Mouse (Mus musculus): ENCODE measurements around the gene Pnpla1. TPM values are rescaled to one million over a fixed set of nuclear protein-coding genes. Genes with fewer than 3 reads are reported as not detected.
"Not testable (repeated sequence)": the region's sequence is repeated elsewhere in the genome, so short reads cannot be mapped to it uniquely, and the experiment has no call there.

The Pnpla1 gene
- polyA plus RNA-seq, 2 experiments, result 2.7 to 4.5 TPM

- Histone ChIP-seq H3K27me3 (ENCODE audit: control insufficient read depth, insufficient read depth, low read length) (no peaks in the 10 kb centered on the region), H3K36me3 (ENCODE audit: control insufficient read depth, insufficient read depth, low read length) (peaks cover 94% of the 10 kb centered on the region), H3K4me1 (ENCODE audit: control insufficient read depth, insufficient read depth, low read length) (no peaks in the 10 kb centered on the region), H3K9ac (ENCODE audit: low read depth, low read length, severe bottlenecking) (no peak overlapping the region), H3K4me3 (replicated peaks; ENCODE audit: low read length) (no peak overlapping the region), H3K4me2 (replicated peaks; ENCODE audit: low read depth, low read length, severe bottlenecking) (no peak overlapping the region), H3K9me3 (ENCODE audit: control insufficient read depth, low read length) (no peaks in the 10 kb centered on the region), H3K27ac (replicated peaks; ENCODE audit: low read depth, low read length) (no peak overlapping the region)
- ATAC-seq (ENCODE audit: low FRiP score, low read depth) (no peak), DNase-seq (ENCODE audit: low spot score) (no peak)
- WGBS, result 87% methylated on average over 10 of the region's 10 CpGs
- no peak for TF ChIP-seq POLR2A (IDR thresholded peaks at IDR 0.05; ENCODE audit: borderline replicate concordance, extremely low read depth, insufficient read depth, insufficient read length)
Observed at GRCm38 (mm10) chr17:28815384-28816004, 42.7 kb upstream of the Pnpla1 start.

- H3K27me3 ChIP-seq (ENCODE audit: control insufficient read depth, insufficient read depth, low read length); DNase-seq (ENCODE audit: low spot score); H3K9ac ChIP-seq (ENCODE audit: low read depth, low read length, severe bottlenecking); H3K4me3 ChIP-seq (replicated peaks; ENCODE audit: low read length); H3K4me2 ChIP-seq (replicated peaks; ENCODE audit: low read depth, low read length, severe bottlenecking); H3K27ac ChIP-seq (replicated peaks; ENCODE audit: low read depth, low read length); H3K9me3 ChIP-seq (ENCODE audit: control insufficient read depth, low read length); H3K4me1 ChIP-seq (ENCODE audit: control insufficient read depth, insufficient read depth, low read length); ATAC-seq (ENCODE audit: low FRiP score, low read depth): not testable (repeated sequence)
- 92% methylated on average over 10 of the region's 10 CpGs for WGBS
- H3K36me3 ChIP-seq (ENCODE audit: control insufficient read depth, insufficient read depth, low read length), result peaks cover 94% of the 10 kb centered on the region
Observed at GRCm38 (mm10) chr17:28816326-28816725, 41.9 kb upstream of the Pnpla1 start.

- H3K4me3 ChIP-seq (replicated peaks; ENCODE audit: low read length), result no peak overlapping the region
- no peak for TF ChIP-seq POLR2A (IDR thresholded peaks at IDR 0.05; ENCODE audit: borderline replicate concordance, extremely low read depth, insufficient read depth, insufficient read length)
- no peak overlapping the region for H3K9ac ChIP-seq (ENCODE audit: low read depth, low read length, severe bottlenecking)
- no peak overlapping the region for H3K4me2 ChIP-seq (replicated peaks; ENCODE audit: low read depth, low read length, severe bottlenecking)
- ATAC-seq (ENCODE audit: low FRiP score, low read depth) (no peak), DNase-seq (ENCODE audit: low spot score) (no peak)
- no peaks in the 10 kb centered on the region for H3K9me3 ChIP-seq (ENCODE audit: control insufficient read depth, low read length)
- no peaks in the 10 kb centered on the region for H3K27me3 ChIP-seq (ENCODE audit: control insufficient read depth, insufficient read depth, low read length)
- no peaks in the 10 kb centered on the region for H3K4me1 ChIP-seq (ENCODE audit: control insufficient read depth, insufficient read depth, low read length)
- WGBS, result 92% methylated on average over 25 of the region's 25 CpGs
- H3K27ac ChIP-seq (replicated peaks; ENCODE audit: low read depth, low read length), result no peak overlapping the region
- peaks cover 96% of the 10 kb centered on the region for H3K36me3 ChIP-seq (ENCODE audit: control insufficient read depth, insufficient read depth, low read length)
Observed at GRCm38 (mm10) chr17:28816875-28817811, 41.1 kb upstream of the Pnpla1 start.

- Histone ChIP-seq H3K4me2 (replicated peaks; ENCODE audit: low read depth, low read length, severe bottlenecking) (no peak overlapping the region), H3K9ac (ENCODE audit: low read depth, low read length, severe bottlenecking) (no peak overlapping the region), H3K36me3 (ENCODE audit: control insufficient read depth, insufficient read depth, low read length) (peaks cover 96% of the 10 kb centered on the region), H3K4me1 (ENCODE audit: control insufficient read depth, insufficient read depth, low read length) (no peaks in the 10 kb centered on the region), H3K27ac (replicated peaks; ENCODE audit: low read depth, low read length) (no peak overlapping the region), H3K27me3 (ENCODE audit: control insufficient read depth, insufficient read depth, low read length) (no peaks in the 10 kb centered on the region), H3K4me3 (replicated peaks; ENCODE audit: low read length) (no peak overlapping the region), H3K9me3 (ENCODE audit: control insufficient read depth, low read length) (no peaks in the 10 kb centered on the region)
- ATAC-seq (ENCODE audit: low FRiP score, low read depth), result no peak
- WGBS, result 83% methylated on average over 2 of the region's 2 CpGs
- no peak for TF ChIP-seq POLR2A (IDR thresholded peaks at IDR 0.05; ENCODE audit: borderline replicate concordance, extremely low read depth, insufficient read depth, insufficient read length)
- no peak for DNase-seq (ENCODE audit: low spot score)
Observed at GRCm38 (mm10) chr17:28820189-28820588, 38.0 kb upstream of the Pnpla1 start.

- H3K4me2 ChIP-seq (replicated peaks; ENCODE audit: low read depth, low read length, severe bottlenecking), result no peak overlapping the region
- H3K9me3 ChIP-seq (ENCODE audit: control insufficient read depth, low read length), result no peaks in the 10 kb centered on the region
- 89% methylated on average over 13 of the region's 13 CpGs for WGBS
- TF ChIP-seq POLR2A (IDR thresholded peaks at IDR 0.05; ENCODE audit: borderline replicate concordance, extremely low read depth, insufficient read depth, insufficient read length), result no peak
- H3K4me1 ChIP-seq (ENCODE audit: control insufficient read depth, insufficient read depth, low read length), result no peaks in the 10 kb centered on the region
- H3K9ac ChIP-seq (ENCODE audit: low read depth, low read length, severe bottlenecking), result no peak overlapping the region
- no peak for DNase-seq (ENCODE audit: low spot score)
- ATAC-seq (ENCODE audit: low FRiP score, low read depth), result no peak
- H3K36me3 ChIP-seq (ENCODE audit: control insufficient read depth, insufficient read depth, low read length), result peaks cover 96% of the 10 kb centered on the region
- H3K27ac ChIP-seq (replicated peaks; ENCODE audit: low read depth, low read length), result no peak overlapping the region
- H3K4me3 ChIP-seq (replicated peaks; ENCODE audit: low read length), result no peak overlapping the region
- no peaks in the 10 kb centered on the region for H3K27me3 ChIP-seq (ENCODE audit: control insufficient read depth, insufficient read depth, low read length)
Observed at GRCm38 (mm10) chr17:28823004-28823745, 35.0 kb upstream of the Pnpla1 start.

Data from limb, embryonic 14.5 days (tissue).